ENCODE assay signal across 10 mouse cellular contexts in genomic region chr7:49283507-49284361, GRCm38 (mm10).
DNase-seq lines count a peak whose midpoint lies in the region; ATAC-seq and TF ChIP-seq lines count a peak whose summit lies in the region.
"Had no signal": no experiment of that assay in that cellular context is flagged by ENCODE, and none has a peak within 500 bp of the region (broad histone marks: within the 10 kb centered on the region; RNA-seq: fewer than 3 reads in every experiment).

No protein-coding gene starts in this region.

- no peak overlapping the region for H3K27ac ChIP-seq in heart, embryonic 15.5 days
- H3K27ac ChIP-seq in ES-Bruce4 (ENCODE audit: insufficient read depth, low read length) = no peak overlapping the region
- no peak overlapping the region for H3K27ac ChIP-seq in kidney, adult 2 months (ENCODE audit: insufficient read depth, low read depth, low read length)
- peak overlapping the region; percentile 63 for H3K27ac ChIP-seq in liver, embryonic 16.5 days (ENCODE audit: low read length)
- H3K27ac ChIP-seq: hindbrain, embryonic 10.5 days had no signal

- no peak for TF ChIP-seq CTCF in ES-Bruce4 (IDR thresholded peaks at IDR 0.05; ENCODE audit: low read depth, low read length)
- no peak; the same call in 1 of the 2 replicates for TF ChIP-seq CTCF in kidney, adult 2 months (conservative IDR thresholded peaks at IDR 0.05; ENCODE audit: insufficient read depth, insufficient read length, low read depth, low read length)

- H3K4me1 ChIP-seq in heart, embryonic 15.5 days (replicated peaks) = peaks cover 29% of the 10 kb centered on the region
- H3K4me1 ChIP-seq in ES-Bruce4 (ENCODE audit: control insufficient read depth, insufficient read depth, low read length) = no peaks in the 10 kb centered on the region
- no peaks in the 10 kb centered on the region for H3K4me1 ChIP-seq in kidney, adult 2 months (ENCODE audit: control insufficient read depth, insufficient read depth, low read length)
- peaks cover 13% of the 10 kb centered on the region for H3K4me1 ChIP-seq in liver, embryonic 16.5 days (ENCODE audit: control insufficient read depth, low read depth, low read length)

- no peak for DNase-seq in heart, adult 8-10 months (ENCODE audit: low spot score)
- DNase-seq in kidney, adult 2 months = peak; percentile 65
- DNase-seq in testis, postnatal 10 days (ENCODE audit: low spot score) = no peak
- no peak for DNase-seq in urinary bladder, postnatal 14 days (ENCODE audit: low spot score)
- no peak for DNase-seq in gastrocnemius, postnatal 10 days

- H3K9me3 ChIP-seq in heart, embryonic 15.5 days (replicated peaks) = no peaks in the 10 kb centered on the region
- H3K9me3 ChIP-seq in ES-Bruce4 (replicated peaks; ENCODE audit: control insufficient read depth, insufficient read depth, low read length, poor library complexity, severe bottlenecking) = no peaks in the 10 kb centered on the region
- H3K9me3 ChIP-seq in liver, embryonic 16.5 days (replicated peaks; ENCODE audit: control insufficient read depth, low read length) = no peaks in the 10 kb centered on the region
- H3K9me3 ChIP-seq: forebrain, embryonic 15.5 days; hindbrain, embryonic 10.5 days had no signal

- H3K4me2 ChIP-seq in heart, embryonic 15.5 days = no peak overlapping the region
- H3K4me2 ChIP-seq in liver, embryonic 16.5 days (ENCODE audit: low read depth, low read length) = peak overlapping the region; percentile 29
- H3K4me2 ChIP-seq: forebrain, embryonic 15.5 days had no signal

- no peak overlapping the region for H3K4me3 ChIP-seq in heart, embryonic 15.5 days
- peak overlapping the region; percentile 9; the same call in 1 of the 2 replicates for H3K4me3 ChIP-seq in ES-Bruce4 (ENCODE audit: low read depth, low read length)
- no peak overlapping the region for H3K4me3 ChIP-seq in kidney, adult 2 months (ENCODE audit: insufficient read depth, low read depth, low read length)
- H3K4me3 ChIP-seq in liver, embryonic 16.5 days (ENCODE audit: low read depth, low read length) = no peak overlapping the region
- H3K4me3 ChIP-seq: forebrain, embryonic 15.5 days; hindbrain, embryonic 10.5 days had no signal

- no peak overlapping the region for H3K9ac ChIP-seq in heart, embryonic 15.5 days
- H3K9ac ChIP-seq in ES-Bruce4 (ENCODE audit: low read depth, poor library complexity, severe bottlenecking) = no peak overlapping the region
- no peak overlapping the region for H3K9ac ChIP-seq in liver, embryonic 16.5 days (ENCODE audit: low read depth, low read length)
- H3K9ac ChIP-seq: forebrain, embryonic 15.5 days had no signal

- TF ChIP-seq EP300 in ES-Bruce4 (IDR thresholded peaks at IDR 0.05; ENCODE audit: insufficient read depth, low read depth, low read length) = no peak

- ATAC-seq in heart, embryonic 15.5 days (replicated peaks; ENCODE audit: insufficient number of reproducible peaks, insufficient read depth, low FRiP score, low read depth) = 0 out of 2 replicates have a peak, but pooled peaks have one; percentile 33
- ATAC-seq in liver, embryonic 16.5 days (ENCODE audit: low read depth) = peak; percentile 93
- ATAC-seq: forebrain, embryonic 15.5 days had no signal

- H3K27me3 ChIP-seq in heart, embryonic 15.5 days = 0 out of 2 replicates have a peak, but pooled peaks cover 2% of the 10 kb centered on the region
- no peaks in the 10 kb centered on the region for H3K27me3 ChIP-seq in ES-Bruce4 (ENCODE audit: control insufficient read depth, insufficient read depth, low read length, poor library complexity, severe bottlenecking)
- H3K27me3 ChIP-seq in kidney, adult 2 months (replicated peaks; ENCODE audit: control insufficient read depth, insufficient read depth, low read length) = no peaks in the 10 kb centered on the region
- H3K27me3 ChIP-seq in liver, embryonic 16.5 days (ENCODE audit: control insufficient read depth, insufficient read depth, low read depth, low read length) = no peaks in the 10 kb centered on the region
- H3K27me3 ChIP-seq: forebrain, embryonic 15.5 days had no signal

- no peaks in the 10 kb centered on the region for H3K36me3 ChIP-seq in heart, embryonic 15.5 days
- H3K36me3 ChIP-seq in ES-Bruce4 (ENCODE audit: control insufficient read depth, insufficient read depth, low read length, poor library complexity, severe bottlenecking) = no peaks in the 10 kb centered on the region
- H3K36me3 ChIP-seq in kidney, adult 2 months (ENCODE audit: control insufficient read depth, insufficient read depth, low read length) = no peaks in the 10 kb centered on the region
- no peaks in the 10 kb centered on the region for H3K36me3 ChIP-seq in liver, embryonic 16.5 days (ENCODE audit: control insufficient read depth, insufficient read depth)
- H3K36me3 ChIP-seq: forebrain, embryonic 15.5 days; hindbrain, embryonic 10.5 days had no signal

- no peak for TF ChIP-seq POLR2A in ES-Bruce4 (IDR thresholded peaks at IDR 0.05; ENCODE audit: insufficient read depth, low read length)
- no peak for TF ChIP-seq POLR2A in kidney, adult 2 months (IDR thresholded peaks at IDR 0.05; ENCODE audit: low read depth, low read length)

- 50% methylated on average over 11 of the region's 11 CpGs for WGBS in heart, embryonic 15.5 days
- WGBS in kidney, adult 2 months = 43% methylated on average over 11 of the region's 11 CpGs
- 21% methylated on average over 11 of the region's 11 CpGs for WGBS in liver, embryonic 16.5 days (ENCODE audit: insufficient replicate concordance)
